Mouse (Mus musculus): Measurements from ENCODE around the gene Zfand2b.

GRCm38 (mm10) chr1:75185495-75185894 lies 17.0 kb downstream of the Zfand2b start:
- TF ChIP-seq CTCF (IDR thresholded peaks at IDR 0.05; ENCODE audit: low read depth, low read length) (no peak), GATA1 (IDR thresholded peaks at IDR 0.05; ENCODE audit: borderline replicate concordance, low read length) (no peak), TAL1 (conservative IDR thresholded peaks at IDR 0.05; ENCODE audit: low read depth, low read length) (no peak), GATA2 (IDR thresholded peaks at IDR 0.05; ENCODE audit: borderline replicate concordance, low read depth, low read length) (no peak)
